Mouse (Mus musculus) CH12.LX (cell line): Measurements from ENCODE around the gene Gm49380. TPM values are rescaled to one million over a fixed set of nuclear protein-coding genes. Genes with fewer than 3 reads are reported as not detected.

ENCODE experiments used
- DNase-seq: peaks from one replicate; pipeline ENCODE4 v3.0.0-alpha.2; 2013; ENCODE audit errors: extremely low read depth
- H3K27ac ChIP-seq: 2 replicates; pipeline ENCODE4 v1.5.1; 2012; ENCODE audit warnings: low read depth, mild to moderate bottlenecking, control low read depth, moderate library complexity; ENCODE audit not compliant: insufficient read depth
- H3K27me3 ChIP-seq: replicated peaks from 2 replicates; pipeline ENCODE3; 2012; ENCODE audit warnings: inconsistent platforms
- H3K36me3 ChIP-seq, 2 experiments: replicated peaks in 1 of 2; 2 replicates each; pipeline versions ENCODE3 to v1.6.1; 2012; ENCODE audit warnings: inconsistent platforms in 1 of 2, low read length in 1 of 2, mild to moderate bottlenecking in 1 of 2, mixed read lengths in 1 of 2, moderate library complexity in 1 of 2; ENCODE audit not compliant: control insufficient read depth in 1 of 2, insufficient read depth in 1 of 2
- H3K4me1 ChIP-seq, 2 experiments: 2 replicates each; pipeline ENCODE4 v1.6.1; 2012; ENCODE audit warnings: inconsistent platforms in 1 of 2, moderate library complexity in 1 of 2; ENCODE audit not compliant: insufficient read depth in 2 of 2, control insufficient read depth in 1 of 2
- H3K4me2 ChIP-seq: 2 replicates; pipeline ENCODE4 v1.6.1; 2012; ENCODE audit warnings: low read depth, mild to moderate bottlenecking, control low read depth; ENCODE audit not compliant: poor library complexity, insufficient read depth, severe bottlenecking
- H3K4me3 ChIP-seq, 3 experiments: fragments of 150-350 bp in 1 of 3; sonication (generic) in 1 of 3; replicated peaks in 1 of 3; 2 replicates each; pipeline versions ENCODE3 to v1.5.1; 2011 to 2012; ENCODE audit warnings: low read depth in 2 of 3, low read length in 2 of 3, mild to moderate bottlenecking in 2 of 3, moderate library complexity in 2 of 3, control low read depth in 1 of 3, improper control_type of control experiment in 1 of 3, inconsistent platforms in 1 of 3, mixed read lengths in 1 of 3; ENCODE audit not compliant: poor library complexity in 1 of 3
- H3K79me2 ChIP-seq: replicated peaks from 2 replicates; pipeline ENCODE4 v1.6.1; 2012; ENCODE audit warnings: mild to moderate bottlenecking, moderate library complexity; ENCODE audit not compliant: control insufficient read depth, poor library complexity, insufficient read depth, severe bottlenecking; ENCODE audit errors: extremely low read depth
- H3K9ac ChIP-seq: 2 replicates; pipeline ENCODE4 v1.6.1; 2012; ENCODE audit warnings: low read depth, mild to moderate bottlenecking, control low read depth, moderate library complexity; ENCODE audit not compliant: insufficient read depth
- H3K9me3 ChIP-seq: replicated peaks from 2 replicates; pipeline ENCODE3; 2012; ENCODE audit warnings: low read length, inconsistent platforms, mixed read lengths
- BHLHE40 ChIP-seq: IDR thresholded peaks from 2 replicates; pipeline ENCODE4 v1.6.1; 2011; ENCODE audit warnings: mild to moderate bottlenecking, low read depth, low read length, improper control_type of control experiment
- E2F4 ChIP-seq: IDR thresholded peaks from 2 replicates; pipeline ENCODE4 v1.6.1; 2011; ENCODE audit warnings: low read depth, low read length, improper control_type of control experiment; ENCODE audit not compliant: insufficient replicate concordance
- ELF1 ChIP-seq: IDR thresholded peaks from 2 replicates; pipeline ENCODE4 v1.6.1; 2014; ENCODE audit warnings: low read depth, mild to moderate bottlenecking, inconsistent platforms, low read length, improper control_type of control experiment
- EP300 ChIP-seq: IDR thresholded peaks from 2 replicates; pipeline ENCODE4 v1.6.1; 2011; ENCODE audit warnings: low read length, improper control_type of control experiment
- ETS1 ChIP-seq: conservative IDR thresholded peaks from 2 replicates; pipeline ENCODE4 v1.6.1; 2012; ENCODE audit warnings: low read depth, mild to moderate bottlenecking, inconsistent platforms, low read length, improper control_type of control experiment, moderate library complexity
- GABPA ChIP-seq: IDR thresholded peaks from 2 replicates; pipeline ENCODE4 v1.6.1; 2012; ENCODE audit warnings: low read depth, low read length, improper control_type of control experiment, inconsistent platforms; ENCODE audit not compliant: insufficient replicate concordance
- IRF4 ChIP-seq: IDR thresholded peaks from 2 replicates; pipeline ENCODE4 v1.6.1; 2014; ENCODE audit warnings: low read depth, mild to moderate bottlenecking, inconsistent platforms, low read length, improper control_type of control experiment
- MAFK ChIP-seq: IDR thresholded peaks from 2 replicates; pipeline ENCODE4 v1.6.1; 2011; ENCODE audit warnings: low read length, improper control_type of control experiment; ENCODE audit not compliant: insufficient replicate concordance
- MAX ChIP-seq: IDR thresholded peaks from 2 replicates; pipeline ENCODE4 v1.6.1; 2011; ENCODE audit warnings: low read length, improper control_type of control experiment
- MAZ ChIP-seq: IDR thresholded peaks from 2 replicates; pipeline ENCODE4 v1.6.1; 2012; ENCODE audit warnings: low read depth, mild to moderate bottlenecking, inconsistent platforms, low read length, improper control_type of control experiment, moderate library complexity
- MEF2A ChIP-seq: IDR thresholded peaks from 2 replicates; pipeline ENCODE4 v1.6.1; 2014; ENCODE audit warnings: low read depth, mild to moderate bottlenecking, inconsistent platforms, low read length, improper control_type of control experiment, borderline replicate concordance
- MXI1 ChIP-seq: IDR thresholded peaks from 2 replicates; pipeline ENCODE4 v1.6.1; 2011; ENCODE audit warnings: mild to moderate bottlenecking, low read depth, low read length, improper control_type of control experiment
- MYC ChIP-seq: IDR thresholded peaks from 2 replicates; pipeline ENCODE4 v1.6.1; 2011; ENCODE audit warnings: low read depth, mild to moderate bottlenecking, improper control_type of control experiment, low read length
- NRF1 ChIP-seq: IDR thresholded peaks from 2 replicates; pipeline ENCODE4 v1.6.1; 2014; ENCODE audit warnings: low read depth, mild to moderate bottlenecking, inconsistent platforms, low read length, improper control_type of control experiment, moderate library complexity
- PAX5 ChIP-seq: IDR thresholded peaks from 2 replicates; pipeline ENCODE4 v1.6.1; 2012; ENCODE audit warnings: low read length, inconsistent platforms, mixed read lengths
- POLR2A ChIP-seq: IDR thresholded peaks from 2 replicates; pipeline ENCODE4 v1.6.1; 2011; ENCODE audit warnings: low read depth, mild to moderate bottlenecking, improper control_type of control experiment, low read length
- POLR2AphosphoS2 ChIP-seq: IDR thresholded peaks from 2 replicates; pipeline ENCODE4 v1.6.1; 2011; ENCODE audit warnings: low read depth, low read length, improper control_type of control experiment
- RAD21 ChIP-seq: IDR thresholded peaks from 2 replicates; pipeline ENCODE4 v1.6.1; 2011; ENCODE audit warnings: low read depth, mild to moderate bottlenecking, low read length, improper control_type of control experiment, moderate library complexity
- RCOR1 ChIP-seq: conservative IDR thresholded peaks from 2 replicates; pipeline ENCODE4 v1.6.1; 2012; ENCODE audit warnings: low read depth, mild to moderate bottlenecking, inconsistent platforms, low read length, improper control_type of control experiment
- SIN3A ChIP-seq: IDR thresholded peaks from 2 replicates; pipeline ENCODE4 v1.6.1; 2012; ENCODE audit warnings: low read length, improper control_type of control experiment, inconsistent platforms
- SMC3 ChIP-seq: IDR thresholded peaks from 2 replicates; pipeline ENCODE4 v1.6.1; 2011; ENCODE audit warnings: low read depth, low read length, improper control_type of control experiment
- TBP ChIP-seq: conservative IDR thresholded peaks from 2 replicates; pipeline ENCODE4 v1.6.1; 2011; ENCODE audit warnings: low read depth, low read length, improper control_type of control experiment
- TCF12 ChIP-seq: IDR thresholded peaks from 2 replicates; pipeline ENCODE4 v1.6.1; 2014; ENCODE audit warnings: low read depth, mild to moderate bottlenecking, inconsistent platforms, low read length, improper control_type of control experiment
- UBTF ChIP-seq: IDR thresholded peaks from 2 replicates; pipeline ENCODE4 v1.6.1; 2012; ENCODE audit warnings: low read depth, mild to moderate bottlenecking, inconsistent platforms, low read length, improper control_type of control experiment, moderate library complexity
- USF1 ChIP-seq: IDR thresholded peaks from 2 replicates; pipeline ENCODE4 v1.6.1; 2014; ENCODE audit warnings: low read depth, mild to moderate bottlenecking, inconsistent platforms, low read length, improper control_type of control experiment
- USF2 ChIP-seq: conservative IDR thresholded peaks from 2 replicates; pipeline ENCODE4 v1.6.1; 2011; ENCODE audit warnings: low read depth, low read length, improper control_type of control experiment
- ZMIZ1 ChIP-seq: IDR thresholded peaks from 2 replicates; pipeline ENCODE4 v1.6.1; 2012; ENCODE audit warnings: low read depth, mild to moderate bottlenecking, inconsistent platforms, low read length, improper control_type of control experiment
- dilution Hi-C: fragments of 300-500 bp; cut with MboI; formaldehyde crosslinking; loops from 2 replicates; pipeline ENCODE4 v1.14.3; 2020; ENCODE audit warnings: low sequenced_read_pairs; ENCODE audit not compliant: extremely low pct_unique_long_range_greater_than_20kb, extremely low pct_ligation_motif_present
- in situ Hi-C: fragments of 300-500 bp; cut with MboI; formaldehyde crosslinking; loops from 3 replicates; pipeline ENCODE4 v1.14.3; 2019; ENCODE audit warnings: low sequenced_read_pairs, low pct_ligation_motif_present, low pct_unique_long_range_greater_than_20kb, mixed read lengths
- polyA plus RNA-seq: library from polyadenylated mRNA; unstranded; fragments of >175 nt; gene quantifications from 2 replicates; pipeline ENCODE4 v1.2.1, GENCODE M21; 2012; ENCODE audit warnings: low read depth; ENCODE audit not compliant: insufficient read length
- total RNA-seq, 2 experiments: library from RNA; depleted of rRNA; stranded (reverse); fragments of 300-350 nt in 1 of 2; fragments of >200 nt in 1 of 2; gene quantifications; 2 replicates each; pipeline ENCODE4 v1.2.3; 2012 to 2014

The Gm49380 gene
- total and polyA plus RNA-seq, 3 experiments = not detected

DNA sequence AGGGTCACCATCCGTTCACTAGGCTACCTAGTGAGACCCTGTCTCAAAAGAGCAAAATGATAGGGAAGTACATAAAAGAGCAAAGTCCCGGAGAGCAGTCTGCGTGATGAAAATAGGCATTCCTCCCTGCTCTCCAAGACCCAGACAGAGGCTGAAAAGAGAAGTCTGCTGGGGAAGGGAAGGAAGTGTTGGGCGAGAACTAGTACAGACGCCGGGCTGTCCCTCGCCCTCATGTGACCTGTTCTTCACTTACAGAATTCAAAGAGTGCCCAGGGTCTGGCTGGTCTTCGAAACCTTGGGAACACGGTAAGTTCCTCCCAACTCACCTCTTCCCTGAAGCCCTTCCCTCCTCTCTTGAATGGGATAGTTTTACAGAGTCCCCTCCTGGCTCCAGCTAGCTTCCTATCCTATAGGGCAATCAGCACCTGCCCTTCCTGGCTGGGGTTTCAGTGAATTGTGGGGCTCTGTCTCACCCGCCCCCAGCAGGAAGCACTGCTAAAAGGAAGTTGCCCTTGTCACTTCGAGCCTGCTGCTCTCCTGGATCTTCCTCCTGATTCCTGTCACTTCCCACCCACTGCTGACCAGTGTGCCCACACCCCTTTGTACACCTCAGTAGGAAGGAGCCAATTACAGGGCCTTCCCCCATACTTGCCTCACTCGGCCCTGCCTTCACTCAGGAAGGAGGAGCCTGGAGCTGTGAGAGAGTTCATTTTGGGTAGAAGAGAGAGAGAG lies 24.3 kb downstream of the Gm49380 start:
- Histone ChIP-seq H3K27me3 (peaks cover 26% of the 10 kb centered on the region), H3K4me1 (peaks cover 19 to 66% of the 10 kb centered on the region in 2 experiments), H3K9ac (no peak overlapping the region)

DNA sequence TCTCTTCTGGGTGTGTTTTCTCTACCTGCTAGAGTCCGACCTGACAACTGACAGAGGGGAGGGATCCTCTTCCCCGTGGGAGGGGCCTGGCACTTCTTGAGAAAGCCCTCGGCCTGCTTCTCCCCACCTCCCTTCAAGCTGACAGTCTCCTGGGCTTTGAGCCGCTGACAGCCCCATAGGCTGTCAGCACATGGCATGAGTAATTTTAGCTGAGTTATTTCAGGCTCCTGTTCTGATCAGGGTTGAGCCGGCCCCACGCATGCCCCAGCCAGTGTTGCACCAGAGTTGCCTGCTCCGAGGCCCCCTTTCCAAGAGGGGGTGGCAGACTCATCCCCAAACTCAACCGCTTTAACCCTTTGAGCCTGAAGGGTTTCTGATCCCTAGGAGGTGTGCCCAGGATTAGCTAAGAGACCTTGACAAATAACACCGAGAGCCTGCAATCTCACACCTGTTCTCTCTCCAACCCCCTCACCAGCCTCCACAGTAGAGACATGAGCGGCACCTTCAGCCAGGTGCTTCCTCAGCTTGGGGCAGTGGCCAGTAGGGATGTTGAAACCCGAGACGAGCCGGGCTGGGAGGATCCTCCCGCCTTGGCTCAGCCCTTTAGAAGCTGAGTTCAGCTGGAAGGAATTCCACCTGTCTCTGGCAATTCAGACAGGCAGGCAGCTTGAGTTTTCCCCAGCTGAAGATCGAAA lies 25.4 kb downstream of the Gm49380 start:
- peaks cover 19 to 57% of the 10 kb centered on the region in 2 experiments for H3K4me1 ChIP-seq
- peak overlapping the region; percentile 63 for H3K4me2 ChIP-seq
- no peaks in the 10 kb centered on the region for H3K9me3 ChIP-seq
- peak overlapping the region; percentile 5 for H3K9ac ChIP-seq
- H3K36me3 ChIP-seq = peaks cover 0 to 12% of the 10 kb centered on the region in 2 experiments
- no peak overlapping the region for H3K4me3 ChIP-seq
- TF ChIP-seq POLR2A (0 out of 2 replicates have a peak, but pooled peaks have one; percentile 34), TCF12 (peak; percentile 80), PAX5 (no peak), UBTF (0 out of 2 replicates have a peak, but pooled peaks have one; percentile 15), MAFK (no peak), NRF1 (peak; percentile 79), IRF4 (peak; percentile 63), ETS1 (peak; percentile 56), SMC3 (no peak), SIN3A (peak; percentile 80), RCOR1 (no peak), RAD21 (no peak), USF1 (no peak), BHLHE40 (peak; percentile 68), EP300 (peak; percentile 59), MAX (peak; percentile 84), MEF2A (peak; percentile 97), MYC (peak; percentile 76; the same call in 1 of the 2 replicates), ZMIZ1 (no peak), MXI1 (peak; percentile 93), USF2 (no peak), MAZ (peak; percentile 75; the same call in 1 of the 2 replicates), E2F4 (no peak), TBP (0 out of 2 replicates have a peak, but pooled peaks have one; percentile 39), POLR2AphosphoS2 (no peak; the same call in 1 of the 2 replicates)
- TF ChIP-seq, all 38 proteins: peak for 15
- dilution Hi-C loops = no loop called here
- H3K79me2 ChIP-seq = no peaks in the 10 kb centered on the region
- DNase-seq = peak; percentile 81
- H3K27me3 ChIP-seq = peaks cover 35% of the 10 kb centered on the region
- in situ Hi-C loops = no loop called here
- H3K27ac ChIP-seq = peak overlapping the region; percentile 74

More for the DNA sequence above, 24.3 kb downstream of the Gm49380 start:
- peak overlapping the region; percentile 3; the same call in 1 of the 2 replicates for H3K27ac ChIP-seq
- peak overlapping the region; percentile 8 for H3K4me2 ChIP-seq
- DNase-seq = peak; percentile 37
- TF ChIP-seq GABPA = no peak
- 0 out of 2 replicates have a peak, but pooled peaks have one; percentile 24 for TF ChIP-seq ELF1
- TF ChIP-seq ZMIZ1 = no peak
- 0 out of 2 replicates have a peak, but pooled peaks have one; percentile 44 for TF ChIP-seq MAZ
- in situ Hi-C loops (no loop called here), dilution Hi-C loops (no loop called here)
- no peaks in the 10 kb centered on the region for H3K9me3 ChIP-seq
- peak overlapping the region in 1 of 3 experiments; percentile 8 for H3K4me3 ChIP-seq
- no peaks in the 10 kb centered on the region for H3K79me2 ChIP-seq
- peaks cover 3 to 19% of the 10 kb centered on the region in 2 experiments for H3K36me3 ChIP-seq
